Mouse (Mus musculus): Measurements from ENCODE around the gene Rabgap1l. TPM values are rescaled to one million over a fixed set of nuclear protein-coding genes. Genes with fewer than 3 reads are reported as not detected.

Gene Rabgap1l
- polyA plus RNA-seq, 1 experiment from 2014 or later = 13.6 TPM

DNA sequence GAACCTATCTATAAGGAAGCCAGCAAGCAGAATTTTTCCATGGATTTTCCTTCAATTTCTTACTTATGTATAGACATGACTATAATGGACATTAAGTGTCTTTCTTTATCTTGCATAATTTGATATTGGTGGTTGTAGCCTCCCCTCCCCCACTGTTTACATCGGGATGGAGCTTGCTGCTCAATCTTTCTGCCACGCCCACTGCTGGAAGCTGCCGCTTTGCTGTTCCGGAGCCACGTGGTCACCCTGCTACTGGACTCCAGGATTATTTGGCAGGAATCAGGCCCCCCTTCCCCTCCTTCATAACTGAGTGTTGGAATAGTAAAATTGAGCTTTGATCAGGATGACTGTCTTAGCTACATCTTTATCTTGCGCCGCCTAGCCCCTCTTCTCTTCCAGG, 46.2 kb downstream of the Rabgap1l start:
- no peaks in the 10 kb centered on the region for H3K36me3 ChIP-seq (replicated peaks; ENCODE audit: control insufficient read depth, insufficient read depth, low read depth, low read length)
- H3K27me3 ChIP-seq (ENCODE audit: control insufficient read depth, insufficient read depth, low read length) = no peaks in the 10 kb centered on the region
- H3K4me1 ChIP-seq (ENCODE audit: control insufficient read depth, insufficient read depth, low read length) = no peaks in the 10 kb centered on the region
- H3K4me3 ChIP-seq (ENCODE audit: low read depth, low read length) = no peak overlapping the region
- no peak overlapping the region for H3K27ac ChIP-seq (replicated peaks; ENCODE audit: low read depth, low read length)
- 31% methylated on average over 7 of the region's 7 CpGs for WGBS
- H3K9me3 ChIP-seq (replicated peaks; ENCODE audit: control insufficient read depth, low read length) = no peaks in the 10 kb centered on the region
- ATAC-seq (replicated peaks; ENCODE audit: insufficient number of reproducible peaks, low FRiP score, low TSS enrichment, low read depth) = no peak
- H3K9ac ChIP-seq (replicated peaks; ENCODE audit: low read length) = no peak overlapping the region
- no peak for DNase-seq (ENCODE audit: low spot score)
- H3K4me2 ChIP-seq (ENCODE audit: low read depth, low read length) = no peak overlapping the region

DNA sequence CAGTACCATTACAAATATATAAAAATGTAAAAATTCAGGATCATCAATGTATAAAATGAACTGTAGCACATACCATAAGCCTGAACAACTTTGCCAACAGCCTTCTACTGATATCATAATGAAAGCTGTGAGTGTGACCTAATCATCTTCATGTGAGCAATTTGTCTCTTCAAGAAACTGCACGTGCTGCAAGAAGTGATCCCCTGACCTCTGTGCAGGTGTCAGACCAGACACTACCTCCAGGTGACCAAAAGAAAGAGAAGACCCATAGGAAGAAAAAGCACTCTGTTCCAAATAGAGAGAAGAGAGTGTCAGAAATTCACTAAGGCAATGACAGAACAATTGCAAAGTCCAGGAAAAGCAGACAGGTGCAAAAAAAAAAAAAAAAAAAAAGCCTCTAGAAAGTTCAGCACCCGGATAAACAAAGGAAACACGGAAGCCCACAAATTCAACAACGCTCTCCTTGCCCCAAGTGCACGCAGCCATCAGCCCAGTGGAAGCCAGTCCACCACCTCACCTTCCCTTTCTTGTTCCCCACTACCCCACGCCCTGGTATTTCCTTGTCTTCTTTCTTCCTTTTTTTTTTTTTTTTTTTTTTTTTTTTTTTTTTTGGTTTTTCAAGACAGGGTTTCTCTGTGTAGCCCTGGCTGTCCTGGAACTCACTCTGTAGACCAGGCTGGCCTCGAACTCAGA, 47.6 kb downstream of the Rabgap1l start:
- Histone ChIP-seq H3K9me3 (replicated peaks; ENCODE audit: control insufficient read depth, low read length) (no peaks in the 10 kb centered on the region), H3K4me2 (ENCODE audit: low read depth, low read length) (no peak overlapping the region), H3K4me1 (ENCODE audit: control insufficient read depth, insufficient read depth, low read length) (no peaks in the 10 kb centered on the region), H3K36me3 (replicated peaks; ENCODE audit: control insufficient read depth, insufficient read depth, low read depth, low read length) (no peaks in the 10 kb centered on the region), H3K27ac (replicated peaks; ENCODE audit: low read depth, low read length) (no peak overlapping the region), H3K27me3 (ENCODE audit: control insufficient read depth, insufficient read depth, low read length) (no peaks in the 10 kb centered on the region), H3K4me3 (ENCODE audit: low read depth, low read length) (no peak overlapping the region), H3K9ac (replicated peaks; ENCODE audit: low read length) (no peak overlapping the region)
- no peak for DNase-seq (ENCODE audit: low spot score)
- 81% methylated on average over 7 of the region's 7 CpGs for WGBS
- no peak for ATAC-seq (replicated peaks; ENCODE audit: insufficient number of reproducible peaks, low FRiP score, low TSS enrichment, low read depth)

DNA sequence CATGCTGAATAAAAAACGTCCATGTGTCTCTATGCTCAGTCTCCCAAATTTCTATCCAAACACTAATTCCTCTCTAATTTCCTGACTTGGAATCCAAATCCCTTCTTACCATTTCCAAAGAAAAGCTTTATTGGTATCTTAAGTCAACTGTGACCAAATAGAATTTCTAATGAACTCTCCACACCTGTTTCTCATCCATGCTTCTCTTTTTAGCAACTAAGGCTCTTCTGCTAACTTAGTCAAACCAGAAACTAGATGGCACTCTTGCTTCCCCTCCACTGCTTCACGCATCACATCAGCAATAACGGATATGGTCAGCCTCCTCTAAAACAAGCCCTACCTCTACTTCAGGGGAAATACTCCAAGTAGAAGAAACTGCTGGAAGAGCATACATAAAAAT, 49.0 kb downstream of the Rabgap1l start:
- H3K4me1 ChIP-seq (ENCODE audit: control insufficient read depth, insufficient read depth, low read length) = no peaks in the 10 kb centered on the region
- no peaks in the 10 kb centered on the region for H3K9me3 ChIP-seq (replicated peaks; ENCODE audit: control insufficient read depth, low read length)
- H3K4me2 ChIP-seq (ENCODE audit: low read depth, low read length) = no peak overlapping the region
- H3K36me3 ChIP-seq (replicated peaks; ENCODE audit: control insufficient read depth, insufficient read depth, low read depth, low read length) = no peaks in the 10 kb centered on the region
- no peaks in the 10 kb centered on the region for H3K27me3 ChIP-seq (ENCODE audit: control insufficient read depth, insufficient read depth, low read length)
- no peak overlapping the region for H3K4me3 ChIP-seq (ENCODE audit: low read depth, low read length)
- H3K9ac ChIP-seq (replicated peaks; ENCODE audit: low read length) = no peak overlapping the region
- 40% methylated on average over 3 of the region's 3 CpGs for WGBS
- DNase-seq (ENCODE audit: low spot score) (peak; percentile 6), ATAC-seq (replicated peaks; ENCODE audit: insufficient number of reproducible peaks, low FRiP score, low TSS enrichment, low read depth) (no peak)
- no peak overlapping the region for H3K27ac ChIP-seq (replicated peaks; ENCODE audit: low read depth, low read length)

DNA sequence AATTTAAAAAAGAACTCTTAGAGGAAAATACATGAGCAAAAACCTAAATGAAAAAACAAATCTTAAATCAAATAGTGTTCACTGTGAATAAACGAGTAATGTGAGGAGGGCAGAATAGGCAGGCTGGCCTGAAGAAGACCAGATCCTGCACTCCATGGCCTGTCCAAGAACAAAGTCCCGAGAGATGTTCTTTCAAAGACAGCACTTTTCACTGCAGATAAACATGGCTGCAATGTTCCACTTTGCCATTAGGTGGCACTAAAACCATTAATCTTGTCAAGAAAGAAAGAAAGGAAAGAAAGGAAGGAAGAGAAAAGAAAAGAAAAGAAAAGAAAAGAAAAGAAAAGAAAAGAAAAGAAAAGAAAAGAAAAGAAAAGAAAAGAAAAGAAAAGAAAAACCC, 49.8 kb downstream of the Rabgap1l start:
- H3K9ac ChIP-seq (replicated peaks; ENCODE audit: low read length) = no peak overlapping the region
- H3K4me1 ChIP-seq (ENCODE audit: control insufficient read depth, insufficient read depth, low read length) = no peaks in the 10 kb centered on the region
- H3K27me3 ChIP-seq (ENCODE audit: control insufficient read depth, insufficient read depth, low read length) = no peaks in the 10 kb centered on the region
- 2% methylated on average over 2 of the region's 2 CpGs for WGBS
- DNase-seq (ENCODE audit: low spot score) = peak; percentile 86
- no peaks in the 10 kb centered on the region for H3K36me3 ChIP-seq (replicated peaks; ENCODE audit: control insufficient read depth, insufficient read depth, low read depth, low read length)
- no peak overlapping the region for H3K4me3 ChIP-seq (ENCODE audit: low read depth, low read length)
- ATAC-seq (replicated peaks; ENCODE audit: insufficient number of reproducible peaks, low FRiP score, low TSS enrichment, low read depth) = no peak
- H3K9me3 ChIP-seq (replicated peaks; ENCODE audit: control insufficient read depth, low read length) = no peaks in the 10 kb centered on the region
- H3K27ac ChIP-seq (replicated peaks; ENCODE audit: low read depth, low read length) = no peak overlapping the region
- no peak overlapping the region for H3K4me2 ChIP-seq (ENCODE audit: low read depth, low read length)

DNA sequence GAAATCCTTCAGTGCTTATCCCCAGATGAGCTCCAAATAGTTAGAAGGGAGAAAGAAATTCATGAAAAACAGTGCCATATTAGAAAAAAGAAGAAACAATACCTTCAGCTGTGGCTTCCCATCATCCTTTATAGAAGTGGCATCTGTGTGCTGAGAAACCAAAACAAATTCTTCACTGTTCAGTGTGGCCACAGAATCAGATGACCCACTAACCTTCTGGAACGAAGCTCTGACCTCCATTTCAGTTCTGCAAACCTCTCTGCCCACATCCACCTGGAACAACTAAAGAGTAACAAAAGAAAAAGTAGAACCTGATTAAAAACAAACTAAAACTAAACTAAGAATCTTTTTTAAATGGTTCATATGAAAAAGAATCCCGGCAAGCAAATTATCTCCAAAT, 52.4 kb downstream of the Rabgap1l start:
- Histone ChIP-seq H3K9me3 (replicated peaks; ENCODE audit: control insufficient read depth, low read length) (no peaks in the 10 kb centered on the region), H3K27ac (replicated peaks; ENCODE audit: low read depth, low read length) (no peak overlapping the region), H3K4me3 (ENCODE audit: low read depth, low read length) (no peak overlapping the region), H3K27me3 (ENCODE audit: control insufficient read depth, insufficient read depth, low read length) (no peaks in the 10 kb centered on the region), H3K36me3 (replicated peaks; ENCODE audit: control insufficient read depth, insufficient read depth, low read depth, low read length) (no peaks in the 10 kb centered on the region), H3K4me1 (ENCODE audit: control insufficient read depth, insufficient read depth, low read length) (no peaks in the 10 kb centered on the region), H3K9ac (replicated peaks; ENCODE audit: low read length) (no peak overlapping the region), H3K4me2 (ENCODE audit: low read depth, low read length) (no peak overlapping the region)
- 46% methylated on average over 2 of the region's 2 CpGs for WGBS
- DNase-seq (ENCODE audit: low spot score) (no peak), ATAC-seq (replicated peaks; ENCODE audit: insufficient number of reproducible peaks, low FRiP score, low TSS enrichment, low read depth) (no peak)

DNA sequence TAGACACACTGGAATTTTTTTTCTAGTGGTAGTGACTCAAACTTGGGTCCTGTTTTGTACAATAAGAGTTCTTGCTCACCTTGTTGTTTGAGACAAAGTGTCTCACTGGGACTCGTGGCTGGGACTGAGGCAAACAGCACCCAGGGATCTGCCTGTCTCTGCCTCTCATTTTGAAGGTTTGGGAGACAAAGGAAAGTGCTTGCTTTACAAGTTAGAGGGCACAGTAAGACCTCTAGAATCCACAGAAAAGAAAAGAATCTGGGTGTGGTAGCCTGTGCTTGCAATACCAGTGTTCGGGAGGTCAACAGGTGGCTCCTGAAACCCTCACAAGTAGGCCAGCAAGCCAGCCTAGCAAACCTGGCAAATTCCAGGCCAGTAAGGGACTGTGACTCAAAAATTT, 58.3 kb downstream of the Rabgap1l start:
- no peak overlapping the region for H3K27ac ChIP-seq (replicated peaks; ENCODE audit: low read depth, low read length)
- no peaks in the 10 kb centered on the region for H3K27me3 ChIP-seq (ENCODE audit: control insufficient read depth, insufficient read depth, low read length)
- WGBS = 89% methylated on average over 2 of the region's 2 CpGs
- no peaks in the 10 kb centered on the region for H3K36me3 ChIP-seq (replicated peaks; ENCODE audit: control insufficient read depth, insufficient read depth, low read depth, low read length)
- no peaks in the 10 kb centered on the region for H3K4me1 ChIP-seq (ENCODE audit: control insufficient read depth, insufficient read depth, low read length)
- ATAC-seq (replicated peaks; ENCODE audit: insufficient number of reproducible peaks, low FRiP score, low TSS enrichment, low read depth) (no peak), DNase-seq (ENCODE audit: low spot score) (no peak)
- H3K9me3 ChIP-seq (replicated peaks; ENCODE audit: control insufficient read depth, low read length) = no peaks in the 10 kb centered on the region
- H3K9ac ChIP-seq (replicated peaks; ENCODE audit: low read length) = no peak overlapping the region
- no peak overlapping the region for H3K4me2 ChIP-seq (ENCODE audit: low read depth, low read length)
- H3K4me3 ChIP-seq (ENCODE audit: low read depth, low read length) = no peak overlapping the region

DNA sequence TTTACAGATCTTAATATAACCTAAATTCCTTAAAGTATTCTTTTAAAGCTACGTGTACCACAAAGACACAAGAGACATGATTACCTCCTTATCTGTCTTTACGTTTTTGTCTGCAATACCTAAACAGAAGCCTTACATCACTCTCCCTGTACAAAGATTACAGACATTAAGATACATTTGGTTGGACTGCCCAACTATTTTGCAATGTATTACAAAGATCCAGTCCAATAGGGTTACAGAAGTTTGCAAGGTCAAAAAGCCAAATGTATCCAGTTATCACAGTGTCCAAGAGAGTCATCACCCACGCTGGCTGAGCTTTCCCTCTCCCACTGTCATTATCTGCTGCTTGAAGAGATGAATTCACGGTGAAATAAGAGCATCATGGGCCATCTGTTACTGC, 63.1 kb downstream of the Rabgap1l start:
- no peak for ATAC-seq (replicated peaks; ENCODE audit: insufficient number of reproducible peaks, low FRiP score, low TSS enrichment, low read depth)
- Histone ChIP-seq H3K4me3 (ENCODE audit: low read depth, low read length) (no peak overlapping the region), H3K27me3 (ENCODE audit: control insufficient read depth, insufficient read depth, low read length) (no peaks in the 10 kb centered on the region), H3K9me3 (replicated peaks; ENCODE audit: control insufficient read depth, low read length) (no peaks in the 10 kb centered on the region), H3K36me3 (replicated peaks; ENCODE audit: control insufficient read depth, insufficient read depth, low read depth, low read length) (no peaks in the 10 kb centered on the region), H3K9ac (replicated peaks; ENCODE audit: low read length) (no peak overlapping the region), H3K4me1 (ENCODE audit: control insufficient read depth, insufficient read depth, low read length) (no peaks in the 10 kb centered on the region), H3K27ac (replicated peaks; ENCODE audit: low read depth, low read length) (no peak overlapping the region), H3K4me2 (ENCODE audit: low read depth, low read length) (no peak overlapping the region)
- no peak for DNase-seq (ENCODE audit: low spot score)
- WGBS = 79% methylated on average over 4 of the region's 4 CpGs

DNA sequence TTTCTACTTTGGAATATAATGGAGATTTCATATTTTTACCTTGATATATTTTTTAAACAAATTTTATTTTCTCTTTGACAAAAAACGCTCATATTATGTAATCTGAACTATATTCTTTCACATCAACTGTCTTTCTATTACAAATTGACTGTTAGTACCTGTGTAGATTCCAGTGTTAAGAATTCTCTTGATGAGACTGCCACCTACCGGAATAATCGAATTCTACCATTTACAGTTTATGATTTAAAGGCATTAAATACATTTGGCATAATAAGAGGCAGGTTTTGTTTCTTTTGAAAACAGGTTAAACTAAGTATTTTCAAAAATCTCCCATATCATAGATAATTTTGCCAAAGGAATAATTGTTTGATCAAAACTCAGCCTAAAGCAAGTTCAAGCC, 75.3 kb downstream of the Rabgap1l start:
- Histone ChIP-seq H3K9ac (replicated peaks; ENCODE audit: low read length) (no peak overlapping the region), H3K27me3 (ENCODE audit: control insufficient read depth, insufficient read depth, low read length) (no peaks in the 10 kb centered on the region), H3K9me3 (replicated peaks; ENCODE audit: control insufficient read depth, low read length) (no peaks in the 10 kb centered on the region), H3K4me1 (ENCODE audit: control insufficient read depth, insufficient read depth, low read length) (no peaks in the 10 kb centered on the region), H3K4me2 (ENCODE audit: low read depth, low read length) (no peak overlapping the region), H3K4me3 (ENCODE audit: low read depth, low read length) (no peak overlapping the region), H3K36me3 (replicated peaks; ENCODE audit: control insufficient read depth, insufficient read depth, low read depth, low read length) (no peaks in the 10 kb centered on the region), H3K27ac (replicated peaks; ENCODE audit: low read depth, low read length) (no peak overlapping the region)
- ATAC-seq (replicated peaks; ENCODE audit: insufficient number of reproducible peaks, low FRiP score, low TSS enrichment, low read depth) (no peak), DNase-seq (ENCODE audit: low spot score) (peak; percentile 74)
- 12% methylated on average over 3 of the region's 3 CpGs for WGBS
